Mouse (Mus musculus) ES-E14 (cell line): ENCODE data around the gene Rpl38. TPM values are rescaled to one million over a fixed set of nuclear protein-coding genes. Genes with fewer than 3 reads are reported as not detected.

Source experiments
- DNase-seq: peaks from one replicate; pipeline ENCODE4 v3.0.0-alpha.2; 2013; ENCODE audit warnings: low read depth, low spot score
- H3K27ac ChIP-seq: 2 replicates; pipeline ENCODE4 v1.5.1; 2012; ENCODE audit warnings: low read depth, mild to moderate bottlenecking, low read length, moderate library complexity, mixed read lengths; ENCODE audit not compliant: poor library complexity, insufficient read depth, severe bottlenecking
- H3K36me3 ChIP-seq: 2 replicates; pipeline ENCODE4 v1.6.1; 2012; ENCODE audit warnings: mild to moderate bottlenecking, low read length, moderate library complexity, mixed read lengths; ENCODE audit not compliant: control insufficient read depth, poor library complexity, insufficient read depth, severe bottlenecking
- H3K4me1 ChIP-seq, 2 experiments: fragments of 150-350 bp in 1 of 2; sonication (generic) in 1 of 2; 2 replicates each; pipeline ENCODE4 v1.6.1; 2012; ENCODE audit warnings: low read length in 2 of 2, mild to moderate bottlenecking in 1 of 2, mixed read lengths in 1 of 2; ENCODE audit not compliant: control insufficient read depth in 2 of 2, insufficient read depth in 2 of 2, poor library complexity in 1 of 2
- H3K4me3 ChIP-seq, 2 experiments: fragments of 150-350 bp in 1 of 2; sonication (generic) in 1 of 2; 2 replicates each; pipeline ENCODE4 v1.5.1; 2012; ENCODE audit warnings: low read length in 2 of 2, low read depth in 1 of 2, mild to moderate bottlenecking in 1 of 2, mixed read lengths in 1 of 2; ENCODE audit not compliant: insufficient read depth in 1 of 2, poor library complexity in 1 of 2, severe bottlenecking in 1 of 2
- H3K9ac ChIP-seq: 2 replicates; pipeline ENCODE4 v1.6.1; 2012; ENCODE audit warnings: low read depth, mild to moderate bottlenecking, low read length, mixed read lengths; ENCODE audit not compliant: poor library complexity, insufficient read depth, severe bottlenecking
- H3K9me3 ChIP-seq: fragments of 150-350 bp; sonication (generic); 2 replicates; pipeline ENCODE4 v1.6.1; 2012; ENCODE audit warnings: low read depth, mild to moderate bottlenecking, low read length; ENCODE audit not compliant: control insufficient read depth, insufficient read depth
- CHD2 ChIP-seq: IDR thresholded peaks from 2 replicates; pipeline ENCODE4 v1.6.1; 2014; ENCODE audit warnings: mild to moderate bottlenecking, low read depth, low read length, inconsistent platforms
- HCFC1 ChIP-seq: IDR thresholded peaks from 2 replicates; pipeline ENCODE4 v1.6.1; 2012; ENCODE audit warnings: low read length, inconsistent platforms, borderline replicate concordance; ENCODE audit not compliant: insufficient read depth
- MAFK ChIP-seq: IDR thresholded peaks from 2 replicates; pipeline ENCODE4 v1.6.1; 2014; ENCODE audit warnings: mild to moderate bottlenecking, low read depth, low read length, inconsistent platforms; ENCODE audit not compliant: insufficient read depth
- ZC3H11A ChIP-seq: IDR thresholded peaks from 2 replicates; pipeline ENCODE4 v1.6.1; 2012; ENCODE audit warnings: low read depth, mild to moderate bottlenecking, inconsistent platforms, low read length, borderline replicate concordance
- ZNF384 ChIP-seq: IDR thresholded peaks from 2 replicates; pipeline ENCODE4 v1.6.1; 2012; ENCODE audit warnings: low read depth, low read length, inconsistent platforms
- in situ Hi-C, 2 experiments: fragments of 600-800 bp; cut with MboI; formaldehyde crosslinking; loops; one replicate each; pipeline ENCODE4 v1.15.1; 2025; ENCODE audit warnings: low sequenced_read_pairs in 2 of 2, inconsistent platforms in 1 of 2; ENCODE audit not compliant: unreplicated experiment in 2 of 2
- total RNA-seq: library from RNA; depleted of rRNA; stranded (reverse); fragments of 300-350 nt; gene quantifications from 2 replicates; pipeline ENCODE4 v1.2.3, GENCODE M21; 2012; rRNA removed

Rpl38 gene
- total RNA-seq, result 2,560 and 3,102 TPM in 2 replicates

GRCm38 (mm10) chr11:114668301-114668710, at the start of gene Rpl38:
Gene Rpl38 (plus strand): TSS chr11:114668524.
- Histone ChIP-seq H3K36me3 (peaks cover 44% of the 10 kb centered on the region), H3K4me1 (peaks cover 0 to 18% of the 10 kb centered on the region in 2 experiments; a peak in 1 of 4 replicates), H3K9me3 (no peaks in the 10 kb centered on the region), H3K4me3 (peak within 1 kb of the TSS; percentile 97 to 99), H3K9ac (peak within 1 kb of the TSS; percentile 100), H3K27ac (peak within 1 kb of the TSS; percentile 95)
- TF ChIP-seq ZNF384 (0 out of 2 replicates have a peak, but pooled peaks have one; percentile 27), HCFC1 (peak; percentile 82), ZC3H11A (no peak), MAFK (no peak), CHD2 (no peak)
- peak; percentile 95 for DNase-seq
- in situ Hi-C loops, result no loop called here

GRCm38 (mm10) chr11:114618697-114619417, 49.5 kb upstream of the Rpl38 start:
- Histone ChIP-seq H3K4me3 (peak overlapping the region; percentile 25 to 37; a peak in 2 of 4 replicates), H3K4me1 (peaks cover 1 to 9% of the 10 kb centered on the region in 2 experiments; a peak in 2 of 4 replicates), H3K36me3 (no peaks in the 10 kb centered on the region), H3K27ac (no peak overlapping the region), H3K9ac (peak overlapping the region; percentile 33; the same call in 1 of the 2 replicates), H3K9me3 (no peaks in the 10 kb centered on the region)
- in situ Hi-C loops, result no loop called here
- no peak for DNase-seq
- TF ChIP-seq MAFK (no peak), ZNF384 (no peak), HCFC1 (no peak), CHD2 (no peak), ZC3H11A (no peak)

- Histone ChIP-seq H3K4me1 (no peaks in the 10 kb centered on the region), H3K9me3 (no peaks in the 10 kb centered on the region), H3K9ac (no peak overlapping the region), H3K27ac (no peak overlapping the region), H3K4me3 (no peak overlapping the region), H3K36me3 (no peaks in the 10 kb centered on the region)
- TF ChIP-seq MAFK (no peak), ZC3H11A (no peak), CHD2 (no peak), HCFC1 (no peak), ZNF384 (no peak)
- DNase-seq, result no peak
- in situ Hi-C loops, result loop anchor here (25.0 kb wide), 2 partner anchors 414 to 764 kb away; no protein-coding TSS in a partner anchor
These were observed 42.1 kb upstream of the Rpl38 start for GRCm38 (mm10) chr11:114626071-114626690.

GRCm38 (mm10) chr11:114627036-114627435, 41.3 kb upstream of the Rpl38 start:
- no peak overlapping the region for H3K27ac ChIP-seq
- TF ChIP-seq CHD2 (no peak), HCFC1 (no peak), MAFK (no peak), ZNF384 (no peak), ZC3H11A (no peak)
- no peaks in the 10 kb centered on the region for H3K4me1 ChIP-seq
- H3K9ac ChIP-seq, result no peak overlapping the region
- no peaks in the 10 kb centered on the region for H3K36me3 ChIP-seq
- H3K9me3 ChIP-seq, result no peaks in the 10 kb centered on the region
- in situ Hi-C loops, result loop anchor here (25.0 kb wide), 2 partner anchors 415 to 765 kb away; no protein-coding TSS in a partner anchor
- DNase-seq, result no peak
- no peak overlapping the region for H3K4me3 ChIP-seq
